Mouse (Mus musculus) liver, postnatal 0 days (tissue): ENCODE measurements around the gene Akr1b8.
"Not testable (repeated sequence)": the region's sequence is repeated elsewhere in the genome, so short reads cannot be mapped to it uniquely, and the experiment has no call there.

Source experiments
- CTCF ChIP-seq: sonication (generic); IDR thresholded peaks from 2 replicates; pipeline ENCODE4 v1.5.1; 2016; ENCODE audit warnings: antibody characterized with exemption, low read depth
- EP300 ChIP-seq: IDR thresholded peaks from 2 replicates; pipeline ENCODE4 v1.6.1; 2016; ENCODE audit warnings: antibody characterized with exemption, low read depth, mild to moderate bottlenecking

DNA sequence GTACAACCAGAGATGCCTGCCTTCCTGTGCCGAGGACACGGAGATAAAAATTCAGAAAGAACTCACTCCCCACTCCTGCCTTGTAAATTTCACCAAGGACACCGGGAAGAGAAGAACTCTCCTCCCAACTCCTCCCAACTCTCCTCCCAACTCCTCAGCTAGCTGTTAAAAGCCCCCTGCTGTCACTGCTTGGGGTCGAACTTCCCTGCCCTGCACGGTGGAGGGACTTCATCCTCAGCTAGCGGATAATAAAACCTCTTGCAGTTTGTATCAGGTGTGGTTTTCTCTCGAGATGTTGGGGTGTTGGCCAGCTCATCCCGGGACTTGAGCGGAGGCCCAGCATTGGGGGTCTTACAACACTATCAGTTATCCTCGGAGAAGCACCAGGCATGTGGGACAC is 2.4 kb upstream of the Akr1b8 start:
- TF ChIP-seq CTCF, EP300: not testable (repeated sequence)
